In genomic region chr15:79399231-79400052, GRCm38 (mm10) we compare ENCODE assay signal across 13 mouse cellular contexts. TPM values are rescaled to one million over a fixed set of nuclear protein-coding genes. Genes with fewer than 3 reads are reported as not detected.
DNase-seq lines count a peak whose midpoint lies in the region; ATAC-seq and TF ChIP-seq lines count a peak whose summit lies in the region.
"Had no signal": no experiment of that assay in that cellular context is flagged by ENCODE, and none has a peak within 500 bp of the region (broad histone marks: within the 10 kb centered on the region; RNA-seq: fewer than 3 reads in every experiment).

No protein-coding gene starts in this region.

- H3K4me2 ChIP-seq in kidney, embryonic 16.5 days (replicated peaks; ENCODE audit: low read depth, low read length) = no peak overlapping the region
- H3K4me2 ChIP-seq in kidney, embryonic 15.5 days = no peak overlapping the region
- peak overlapping the region; percentile 94 for H3K4me2 ChIP-seq in heart, embryonic 14.5 days (ENCODE audit: low read length)
- H3K4me2 ChIP-seq in hindbrain, embryonic 12.5 days (replicated peaks) = no peak overlapping the region
- H3K4me2 ChIP-seq: hindbrain, embryonic 13.5 days had no signal

- no peak for TF ChIP-seq CTCF in E14TG2a.4 (conservative IDR thresholded peaks at IDR 0.05; ENCODE audit: low read length)

- no peaks in the 10 kb centered on the region for H3K36me3 ChIP-seq in kidney, embryonic 16.5 days (ENCODE audit: insufficient read depth, low read length)
- peaks cover 6% of the 10 kb centered on the region; the same call in 1 of the 2 replicates for H3K36me3 ChIP-seq in kidney, embryonic 15.5 days
- H3K36me3 ChIP-seq in E14TG2a.4 (ENCODE audit: insufficient read depth, low read length) = peaks cover 29% of the 10 kb centered on the region
- H3K36me3 ChIP-seq in heart, embryonic 14.5 days (ENCODE audit: control insufficient read depth, insufficient read depth, low read length) = peaks cover 13% of the 10 kb centered on the region; the same call in 1 of the 2 replicates
- no peaks in the 10 kb centered on the region; the same call in 1 of the 2 replicates for H3K36me3 ChIP-seq in hindbrain, embryonic 12.5 days

- DNase-seq in adrenal gland, adult 2 months = peak; percentile 65
- no peak for DNase-seq in adrenal gland, postnatal 25 days
- DNase-seq in ovary, postnatal 10 days (ENCODE audit: low spot score) = no peak
- DNase-seq: cerebellum, adult 8-10 months; left cerebral cortex, postnatal 4 days; lung, postnatal 10 days; spleen, adult 18-20 months had no signal

- no peaks in the 10 kb centered on the region for H3K27me3 ChIP-seq in kidney, embryonic 16.5 days (ENCODE audit: insufficient read depth, low read length)
- no peaks in the 10 kb centered on the region for H3K27me3 ChIP-seq in kidney, embryonic 15.5 days
- H3K27me3 ChIP-seq in E14TG2a.4 (ENCODE audit: insufficient read depth, low read length) = peaks cover 9% of the 10 kb centered on the region
- H3K27me3 ChIP-seq in heart, embryonic 14.5 days (ENCODE audit: control insufficient read depth, insufficient read depth, low read length) = no peaks in the 10 kb centered on the region
- peaks cover 6% of the 10 kb centered on the region; the same call in 1 of the 2 replicates for H3K27me3 ChIP-seq in hindbrain, embryonic 12.5 days

- peak overlapping the region; percentile 7; the same call in 1 of the 2 replicates for H3K27ac ChIP-seq in kidney, embryonic 16.5 days (ENCODE audit: low read length)
- no peak overlapping the region for H3K27ac ChIP-seq in kidney, embryonic 15.5 days
- H3K27ac ChIP-seq in heart, embryonic 14.5 days (replicated peaks in 1 of 2; ENCODE audit: control insufficient read depth in 1 of 2, insufficient read depth in 1 of 2, low read depth in 2 of 2, low read length in 2 of 2) = peak overlapping the region; percentile 70 to 75
- H3K27ac ChIP-seq in hindbrain, embryonic 12.5 days = no peak overlapping the region; the same call in 1 of the 2 replicates
- H3K27ac ChIP-seq: hindbrain, embryonic 13.5 days had no signal

- ATAC-seq in kidney, embryonic 16.5 days (ENCODE audit: low FRiP score, low TSS enrichment) = no peak
- no peak for ATAC-seq in kidney, embryonic 15.5 days (replicated peaks; ENCODE audit: low FRiP score)
- ATAC-seq in heart, embryonic 14.5 days (ENCODE audit: insufficient number of reproducible peaks, insufficient read depth, low FRiP score, low read depth) = no peak
- ATAC-seq in hindbrain, embryonic 12.5 days (ENCODE audit: low FRiP score) = no peak

- peaks cover 57% of the 10 kb centered on the region for H3K4me1 ChIP-seq in kidney, embryonic 16.5 days (ENCODE audit: insufficient read depth, low read length)
- peaks cover 72% of the 10 kb centered on the region for H3K4me1 ChIP-seq in kidney, embryonic 15.5 days
- H3K4me1 ChIP-seq in E14TG2a.4 (replicated peaks; ENCODE audit: low read depth, low read length) = peaks cover 92% of the 10 kb centered on the region
- H3K4me1 ChIP-seq in heart, embryonic 14.5 days (ENCODE audit: control insufficient read depth in 2 of 2, insufficient read depth in 2 of 2, low read length in 2 of 2) = peaks cover 56 to 63% of the 10 kb centered on the region in 2 experiments
- peaks cover 45% of the 10 kb centered on the region for H3K4me1 ChIP-seq in hindbrain, embryonic 12.5 days

- no peak overlapping the region for H3K4me3 ChIP-seq in kidney, embryonic 16.5 days (ENCODE audit: low read length)
- H3K4me3 ChIP-seq in kidney, embryonic 15.5 days (replicated peaks) = no peak overlapping the region
- H3K4me3 ChIP-seq in E14TG2a.4 (replicated peaks; ENCODE audit: low read length) = peak overlapping the region; percentile 98
- no peak overlapping the region for H3K4me3 ChIP-seq in heart, embryonic 14.5 days (ENCODE audit: control insufficient read depth in 1 of 2, insufficient read depth in 1 of 2, low read depth in 1 of 2, low read length in 2 of 2)
- no peak overlapping the region for H3K4me3 ChIP-seq in hindbrain, embryonic 12.5 days
- H3K4me3 ChIP-seq: hindbrain, embryonic 13.5 days had no signal

- H3K9ac ChIP-seq in kidney, embryonic 16.5 days (replicated peaks; ENCODE audit: low read length) = no peak overlapping the region
- H3K9ac ChIP-seq in kidney, embryonic 15.5 days = no peak overlapping the region
- peak overlapping the region; percentile 89 for H3K9ac ChIP-seq in heart, embryonic 14.5 days (ENCODE audit: low read length)
- H3K9ac ChIP-seq in hindbrain, embryonic 12.5 days = no peak overlapping the region

- 63% methylated on average over 14 of the region's 14 CpGs for WGBS in kidney, embryonic 16.5 days
- WGBS in kidney, embryonic 15.5 days = 69% methylated on average over 14 of the region's 14 CpGs
- WGBS in heart, embryonic 14.5 days = 66% methylated on average over 14 of the region's 14 CpGs
- WGBS in hindbrain, embryonic 12.5 days = 88% methylated on average over 14 of the region's 14 CpGs

- H3K9me3 ChIP-seq in kidney, embryonic 16.5 days (ENCODE audit: low read length) = no peaks in the 10 kb centered on the region
- no peaks in the 10 kb centered on the region for H3K9me3 ChIP-seq in kidney, embryonic 15.5 days (replicated peaks)
- no peaks in the 10 kb centered on the region for H3K9me3 ChIP-seq in E14TG2a.4 (ENCODE audit: low read length)
- H3K9me3 ChIP-seq in heart, embryonic 14.5 days (ENCODE audit: control insufficient read depth, low read length) = no peaks in the 10 kb centered on the region
- no peaks in the 10 kb centered on the region for H3K9me3 ChIP-seq in hindbrain, embryonic 12.5 days (replicated peaks)
- H3K9me3 ChIP-seq: hindbrain, embryonic 13.5 days had no signal

RNA-seq across cellular contexts. Expression of gene Tmem184b, which starts 3.9 kb away (rescaled TPM):
- 10 to 100 TPM; 61.5 to 66.3 TPM for total RNA-seq in adrenal gland, adult 2 months (2021)
- 255 and 262 TPM in 2 replicates for polyA plus RNA-seq in adrenal gland, adult 2 months (2012; rRNA removed)
- 47.1 and 54.5 TPM in 2 replicates for total RNA-seq in adrenal gland, postnatal 25 days (2021)
- polyA plus RNA-seq in kidney, embryonic 16.5 days (2015; fragmentation: Nextera tagmentation; extraction: Ambion mirVana) = 75.0 and 80.5 TPM in 2 replicates
- 67.7 and 75.5 TPM in 2 replicates for polyA plus RNA-seq in kidney, embryonic 15.5 days (2015; fragmentation: Nextera tagmentation; extraction: Ambion mirVana)
- polyA plus RNA-seq in heart, embryonic 14.5 days (2014; fragmentation: Nextera tagmentation; extraction: Ambion mirVana) = 56.1 and 60.6 TPM in 2 replicates
- 46.2 and 52.0 TPM in 2 replicates for polyA plus RNA-seq in hindbrain, embryonic 12.5 days (2016; fragmentation: Nextera tagmentation; extraction: Ambion mirVana)

RNA-seq across cellular contexts. Expression of gene Maff, which starts 53.0 kb away (rescaled TPM):
- total RNA-seq in adrenal gland, adult 2 months (2021) = 1 to 10 TPM; 7.2 to 9.5 TPM
- polyA plus RNA-seq in adrenal gland, adult 2 months (2012; rRNA removed) = 3.2 and 3.4 TPM in 2 replicates
- 2.2 and 3.1 TPM in 2 replicates for total RNA-seq in adrenal gland, postnatal 25 days (2021)
- polyA plus RNA-seq in kidney, embryonic 16.5 days (2015; fragmentation: Nextera tagmentation; extraction: Ambion mirVana) = 3.7 and 4.0 TPM in 2 replicates
- 3.8 and 4.4 TPM in 2 replicates for polyA plus RNA-seq in kidney, embryonic 15.5 days (2015; fragmentation: Nextera tagmentation; extraction: Ambion mirVana)
- polyA plus RNA-seq in heart, embryonic 14.5 days (2014; fragmentation: Nextera tagmentation; extraction: Ambion mirVana) = 2.2 and 3.5 TPM in 2 replicates
- polyA plus RNA-seq in hindbrain, embryonic 12.5 days (2016; fragmentation: Nextera tagmentation; extraction: Ambion mirVana) = 1.4 and 1.5 TPM in 2 replicates

RNA-seq across cellular contexts. Expression of gene Csnk1e, which starts 55.9 kb away (rescaled TPM):
- 10 to 100 TPM; 74.6 to 87.7 TPM for total RNA-seq in adrenal gland, adult 2 months (2021)
- polyA plus RNA-seq in adrenal gland, adult 2 months (2012; rRNA removed) = 59.2 and 65.3 TPM in 2 replicates
- total RNA-seq in adrenal gland, postnatal 25 days (2021) = 92.0 and 115 TPM in 2 replicates
- polyA plus RNA-seq in kidney, embryonic 16.5 days (2015; fragmentation: Nextera tagmentation; extraction: Ambion mirVana) = 66.0 and 71.5 TPM in 2 replicates
- polyA plus RNA-seq in kidney, embryonic 15.5 days (2015; fragmentation: Nextera tagmentation; extraction: Ambion mirVana) = 87.0 and 90.6 TPM in 2 replicates
- polyA plus RNA-seq in heart, embryonic 14.5 days (2014; fragmentation: Nextera tagmentation; extraction: Ambion mirVana) = 83.0 and 95.1 TPM in 2 replicates
- polyA plus RNA-seq in hindbrain, embryonic 12.5 days (2016; fragmentation: Nextera tagmentation; extraction: Ambion mirVana) = 280 and 284 TPM in 2 replicates

Comparison
In these comparisons a context has a peak if more than half of its experiments do, and no peak if none do; other contexts are left out.
1. H3K27ac ChIP-seq: peak in kidney, embryonic 16.5 days (single experiment) and heart, embryonic 14.5 days (2 of 2); none in kidney, embryonic 15.5 days (single experiment) and hindbrain, embryonic 12.5 days (single experiment).